Mouse (Mus musculus): ENCODE measurements at regions not wholly inside any gene's neighbourhood (a gene's known extent, or its start where the extent isn't known, plus 50 kb on each side); places are given as distances from the start of the nearest gene placed in this dataset.

- TF ChIP-seq MYC (IDR thresholded peaks at IDR 0.05; ENCODE audit: low read depth, low read length): no peak
- no peak for TF ChIP-seq HCFC1 (IDR thresholded peaks at IDR 0.05; ENCODE audit: low read depth, low read length)
- no peak for TF ChIP-seq CHD2 (IDR thresholded peaks at IDR 0.05; ENCODE audit: low read length)
- TF ChIP-seq MAFK (IDR thresholded peaks at IDR 0.05; ENCODE audit: insufficient replicate concordance, low read length): no peak
Observed at GRCm38 (mm10) chr15:31694877-31695671, 93.4 kb downstream of the Fam173b start.

Measured in CH12.LX (cell line).